In genomic region chr7:113148700-113149099, GRCm38 (mm10) we compare ENCODE assay signal across 14 mouse cellular contexts.
"Had no signal": no experiment of that assay in that cellular context is flagged by ENCODE, and none has a peak within 500 bp of the region (broad histone marks: within the 10 kb centered on the region; RNA-seq: fewer than 3 reads in every experiment).

No protein-coding gene starts in this region.

- ATAC-seq: lung, postnatal 0 days; midbrain, embryonic 16.5 days had no signal

- DNase-seq: kidney, adult 8-10 months; kidney, postnatal 25 days; layer of hippocampus, adult 9-11 months; left cerebral cortex, postnatal 4 days; lung, adult 2 months; right cerebral cortex, adult 18-20 months; right cerebral cortex, postnatal 25 days; thymus, postnatal 14 days had no signal

- H3K4me1 ChIP-seq: liver, embryonic 15.5 days had no signal

- H3K27ac ChIP-seq: liver, embryonic 15.5 days; macrophage; midbrain, embryonic 12.5 days had no signal

- H3K4me3 ChIP-seq: liver, embryonic 15.5 days; megakaryocyte, embryonic 14.5 days; midbrain, embryonic 12.5 days had no signal
